Mouse (Mus musculus): Measurements from ENCODE around the gene 1700001K19Rik.
"Not testable (repeated sequence)": the region's sequence is repeated elsewhere in the genome, so short reads cannot be mapped to it uniquely, and the experiment has no call there.

1700001K19Rik gene

DNA sequence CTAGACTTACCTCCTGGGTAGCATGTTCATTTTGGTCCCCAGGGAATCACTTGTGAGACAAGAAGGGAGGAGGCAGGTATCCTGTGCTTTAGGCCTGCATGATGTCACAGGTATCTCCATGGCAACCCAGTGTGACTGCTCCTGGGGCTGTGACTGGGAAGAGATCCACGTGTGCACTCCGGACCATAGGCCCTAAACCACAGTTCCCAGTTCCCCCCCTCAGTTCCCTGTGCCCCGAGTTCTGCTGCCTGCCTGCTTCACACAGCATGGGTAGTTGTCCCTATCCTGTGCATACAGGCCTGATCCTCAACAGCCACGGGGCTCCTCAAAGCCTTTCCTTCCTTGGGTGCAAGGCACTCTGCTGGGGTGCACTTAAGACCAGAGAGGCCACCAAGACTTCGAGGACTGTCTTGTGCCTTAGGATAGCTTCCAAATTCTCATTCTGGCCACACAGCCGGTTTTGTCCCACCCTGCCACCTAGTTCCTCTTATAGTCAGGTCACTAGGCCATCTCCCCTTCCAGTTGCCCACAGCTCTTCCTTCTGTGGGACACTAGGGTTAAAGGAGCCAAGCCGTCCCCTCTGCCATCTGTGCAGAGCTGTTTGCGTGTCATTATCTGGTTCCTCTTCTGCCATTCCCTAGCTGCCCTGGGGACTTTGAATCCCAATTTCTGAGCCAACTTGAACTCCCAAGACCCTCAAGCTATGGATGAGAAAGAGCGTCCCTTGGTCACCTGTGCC lies at the start of gene 1700001K19Rik:
1700001K19Rik (minus strand) TSS at position 59 of the 739 bp plus-strand sequence.
- DNase-seq (ENCODE audit: low spot score) = no peak

- no peak for DNase-seq (ENCODE audit: low spot score)
These were observed 44.0 kb upstream of the 1700001K19Rik start for GRCm38 (mm10) chr12:110726428-110726827.

GRCm38 (mm10) chr12:110725489-110725888 lies 43.1 kb upstream of the 1700001K19Rik start:
- DNase-seq (ENCODE audit: low spot score) = no peak

- no peak for DNase-seq (ENCODE audit: low spot score)
These were observed 42.6 kb upstream of the 1700001K19Rik start for GRCm38 (mm10) chr12:110725051-110725450.

DNA sequence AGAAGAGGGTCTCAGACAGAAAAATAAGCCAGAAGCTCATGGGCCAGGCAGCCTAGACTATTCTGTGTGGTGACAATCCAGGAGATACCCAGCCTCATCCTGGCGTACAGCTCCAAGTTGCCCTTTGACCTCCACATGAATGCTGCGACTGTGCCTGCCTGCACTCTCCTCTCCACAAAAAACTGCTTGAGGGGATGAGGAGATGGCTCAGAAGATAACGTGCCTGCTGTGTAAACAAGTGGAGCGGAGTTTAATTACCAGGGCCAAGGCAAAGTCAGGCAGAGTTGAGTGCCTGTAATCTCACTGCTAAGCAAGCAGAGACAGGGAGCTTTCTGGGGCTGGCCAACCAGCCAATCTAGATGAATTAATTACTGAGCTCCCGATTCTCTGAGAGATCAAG lies 33.6 kb upstream of the 1700001K19Rik start:
- no peak for DNase-seq (ENCODE audit: low spot score)

- DNase-seq (ENCODE audit: low spot score) = no peak
These were observed 31.8 kb upstream of the 1700001K19Rik start for GRCm38 (mm10) chr12:110714215-110714614.

DNA sequence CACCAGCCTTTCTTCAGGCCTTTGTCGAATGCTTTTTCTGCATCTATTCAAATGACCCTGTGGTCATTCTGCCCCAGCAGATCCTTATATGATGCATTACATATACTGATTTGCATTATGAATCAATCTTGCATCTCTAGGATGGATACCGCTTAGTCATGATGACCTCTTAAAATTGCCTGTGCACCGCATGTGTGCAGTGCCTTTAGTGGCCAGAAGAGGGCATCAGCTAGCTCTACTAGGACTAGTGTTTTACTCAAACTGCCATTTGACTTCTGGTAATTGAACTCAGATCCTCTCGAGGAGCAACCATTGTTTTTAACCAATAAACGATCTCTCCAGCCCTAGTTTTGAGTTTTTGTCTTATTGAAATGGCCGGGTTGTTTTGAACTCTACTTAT lies 31.4 kb upstream of the 1700001K19Rik start:
- DNase-seq (ENCODE audit: low spot score) = no peak

GRCm38 (mm10) chr12:110711270-110711669 lies 28.9 kb upstream of the 1700001K19Rik start:
- DNase-seq (ENCODE audit: low spot score) = no peak

DNA sequence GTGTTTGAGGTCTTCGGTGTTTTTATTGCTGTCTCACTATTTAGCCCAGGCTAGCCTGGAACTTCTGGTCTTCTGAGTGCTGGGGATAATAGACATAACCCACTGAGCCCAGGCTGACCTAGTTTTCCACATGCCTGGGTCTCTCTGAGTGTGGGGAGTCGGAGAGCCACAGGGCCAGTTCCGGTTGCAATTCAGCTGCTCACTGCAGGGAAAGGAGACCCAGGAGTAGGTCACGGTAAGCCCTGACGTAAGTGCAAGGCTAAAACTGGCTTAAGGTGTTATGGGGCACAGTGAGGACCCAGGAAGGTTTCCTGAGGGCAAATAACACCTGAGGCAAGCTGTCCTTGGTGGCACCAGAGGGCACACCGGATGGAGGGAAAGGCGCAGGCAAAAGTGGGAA lies 25.0 kb upstream of the 1700001K19Rik start:
- DNase-seq (ENCODE audit: low spot score) = no peak

DNA sequence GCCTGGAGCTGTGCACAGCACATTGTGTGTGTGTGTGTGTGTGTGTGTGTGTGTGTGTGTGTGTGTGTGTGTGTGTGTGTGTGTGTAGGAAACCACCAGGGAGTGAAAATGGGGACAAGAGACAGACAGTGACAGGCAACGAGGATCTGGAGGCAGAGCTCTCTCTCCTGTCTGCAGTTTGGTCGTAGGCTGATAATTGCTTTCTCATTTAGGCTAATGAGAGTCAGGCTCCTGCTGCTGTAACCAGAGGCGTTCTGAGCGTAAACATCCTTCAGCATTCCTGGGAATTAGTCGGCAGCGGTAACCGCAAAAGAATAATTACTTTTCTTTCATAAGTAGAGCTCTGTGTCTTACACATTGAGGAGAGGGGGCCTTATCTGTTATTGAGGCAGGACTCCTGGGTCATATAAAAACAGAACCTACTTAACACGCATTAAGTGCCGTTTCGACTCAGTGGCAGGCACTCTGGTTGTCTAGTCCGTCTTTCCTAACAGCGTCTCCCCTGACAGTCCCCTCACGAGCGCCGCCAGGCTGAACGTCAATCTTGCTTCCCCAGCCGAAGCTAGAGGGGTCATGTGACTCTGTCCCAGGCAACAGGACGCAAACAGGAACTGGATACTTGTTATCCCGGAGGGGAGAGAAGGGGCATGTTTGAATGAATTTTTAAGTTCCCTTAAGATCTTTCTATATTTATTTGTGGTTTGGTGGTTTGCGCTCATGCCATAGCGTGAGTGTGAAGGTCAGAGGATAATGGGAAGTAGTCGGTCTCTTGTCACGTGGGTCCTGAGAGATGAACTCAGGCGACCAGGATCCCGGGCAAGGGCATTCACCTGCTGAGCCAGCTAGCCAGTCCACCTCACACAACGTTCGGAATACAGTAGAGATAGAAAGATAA lies 24.2 kb upstream of the 1700001K19Rik start:
- DNase-seq (ENCODE audit: low spot score) = peak; percentile 68

DNA sequence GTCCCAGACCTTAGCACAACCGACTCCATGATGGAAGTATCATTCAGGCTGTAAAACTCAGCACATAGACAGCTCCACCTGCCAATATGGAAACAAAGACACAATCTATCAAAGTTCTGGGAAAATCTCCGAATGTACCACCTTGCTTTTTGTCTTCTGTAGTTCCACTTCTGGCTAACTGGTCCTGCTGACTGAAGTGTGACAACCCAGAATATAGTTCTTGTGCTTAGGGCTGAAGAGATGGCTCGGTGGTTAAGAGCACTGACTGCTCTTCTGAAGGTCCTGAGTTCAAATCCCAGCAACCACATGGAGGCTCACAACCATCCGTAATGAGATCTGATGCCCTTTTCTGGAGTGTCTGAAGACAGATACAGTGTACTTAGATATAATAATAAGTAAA lies 23.0 kb upstream of the 1700001K19Rik start:
- DNase-seq (ENCODE audit: low spot score) = not testable (repeated sequence)

DNA sequence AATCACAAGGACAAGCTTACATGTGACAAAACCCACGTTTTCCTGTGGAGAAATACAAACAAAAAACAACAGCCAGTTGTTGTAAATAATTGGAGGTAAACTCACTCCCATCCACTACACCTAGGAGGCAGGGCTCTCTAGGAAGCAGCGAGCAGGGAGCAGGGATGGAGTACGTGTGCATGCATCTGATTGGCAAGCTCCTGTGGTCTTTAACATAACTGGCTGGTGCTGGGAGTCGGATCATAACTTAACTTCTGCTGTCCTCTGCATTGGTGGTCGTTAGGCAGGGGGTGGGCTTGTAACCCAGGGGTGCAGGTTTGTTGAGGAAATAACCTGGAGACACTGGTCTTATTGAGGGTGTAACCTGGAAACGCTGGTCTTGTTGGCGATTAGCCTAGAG lies 21.3 kb upstream of the 1700001K19Rik start:
- no peak for DNase-seq (ENCODE audit: low spot score)

GRCm38 (mm10) chr12:110703008-110703471 lies 20.6 kb upstream of the 1700001K19Rik start:
- peak; percentile 83 for DNase-seq (ENCODE audit: low spot score)

DNA sequence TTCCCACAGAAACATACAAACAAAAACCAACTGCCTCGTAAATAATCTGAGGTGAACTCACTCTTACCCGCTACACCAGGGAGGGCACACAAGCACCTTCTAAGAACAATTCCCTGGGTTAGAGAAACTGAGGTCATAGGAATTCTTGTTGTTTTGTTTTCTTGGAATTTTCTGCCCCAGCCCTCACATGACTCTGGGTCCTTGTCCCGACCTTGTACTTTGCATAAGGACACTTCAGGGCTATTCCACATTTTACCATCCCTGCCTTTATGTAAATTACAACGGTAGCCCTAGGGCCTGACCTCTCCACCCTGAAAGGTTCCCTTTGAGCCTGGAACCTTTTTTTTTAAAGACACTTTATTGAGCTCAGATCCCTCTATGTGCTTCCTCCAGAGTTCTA lies 20.1 kb upstream of the 1700001K19Rik start, which contains the start of gene Hsp90aa1:
Hsp90aa1 (minus strand) TSS at position 173 of the 400 bp plus-strand sequence.
- DNase-seq (ENCODE audit: low spot score) = no peak

GRCm38 (mm10) chr12:110701363-110701762 lies 18.9 kb upstream of the 1700001K19Rik start:
- not testable (repeated sequence) for DNase-seq (ENCODE audit: low spot score)

DNA sequence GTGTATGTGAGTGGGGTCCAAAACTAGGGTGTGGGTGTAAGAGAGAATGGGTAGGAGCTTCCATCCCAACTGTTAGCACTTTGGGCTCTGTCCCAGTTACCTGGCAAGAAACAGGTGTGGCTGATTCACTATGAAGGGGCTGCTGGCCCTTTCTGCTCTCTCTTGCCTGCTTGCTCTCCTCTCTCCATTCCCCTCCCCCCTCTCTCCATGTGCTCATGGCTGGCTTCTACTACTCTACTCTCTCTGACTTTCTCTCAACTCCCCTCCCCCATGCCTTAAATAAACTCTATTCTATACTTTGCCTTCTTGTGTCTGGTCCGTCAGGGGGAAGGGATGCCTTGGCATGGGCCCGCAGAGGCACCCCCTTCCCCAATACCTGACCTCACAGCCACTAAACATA lies 18.3 kb upstream of the 1700001K19Rik start:
- DNase-seq (ENCODE audit: low spot score) = no peak

- no peak for DNase-seq (ENCODE audit: low spot score)
These were observed 16.7 kb upstream of the 1700001K19Rik start for GRCm38 (mm10) chr12:110699171-110699547.

- DNase-seq (ENCODE audit: low spot score) = peak; percentile 65
These were observed 16.2 kb upstream of the 1700001K19Rik start for GRCm38 (mm10) chr12:110698523-110699170.

DNA sequence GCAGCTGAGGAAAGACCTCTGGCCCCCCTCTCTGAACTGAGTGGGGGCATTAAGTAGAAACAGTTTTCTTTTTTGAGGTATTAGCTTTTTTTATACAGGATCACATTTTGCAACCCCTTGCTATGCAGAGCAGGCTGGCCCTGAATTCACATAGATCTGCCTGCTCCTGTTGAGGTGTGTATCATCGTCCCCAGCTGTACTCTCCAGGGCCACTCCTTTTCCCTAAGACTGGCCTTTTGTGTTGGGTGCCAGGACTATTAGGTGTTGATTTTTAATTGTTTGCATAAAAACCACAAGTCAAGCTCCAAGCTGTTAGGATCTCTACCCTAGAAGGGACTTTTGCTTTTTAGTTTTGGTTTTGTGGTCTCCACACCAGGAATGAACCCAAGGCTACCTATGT lies 15.7 kb upstream of the 1700001K19Rik start:
- no peak for DNase-seq (ENCODE audit: low spot score)

- no peak for DNase-seq (ENCODE audit: low spot score)
These were observed 15.0 kb upstream of the 1700001K19Rik start for GRCm38 (mm10) chr12:110697457-110697856.

DNA sequence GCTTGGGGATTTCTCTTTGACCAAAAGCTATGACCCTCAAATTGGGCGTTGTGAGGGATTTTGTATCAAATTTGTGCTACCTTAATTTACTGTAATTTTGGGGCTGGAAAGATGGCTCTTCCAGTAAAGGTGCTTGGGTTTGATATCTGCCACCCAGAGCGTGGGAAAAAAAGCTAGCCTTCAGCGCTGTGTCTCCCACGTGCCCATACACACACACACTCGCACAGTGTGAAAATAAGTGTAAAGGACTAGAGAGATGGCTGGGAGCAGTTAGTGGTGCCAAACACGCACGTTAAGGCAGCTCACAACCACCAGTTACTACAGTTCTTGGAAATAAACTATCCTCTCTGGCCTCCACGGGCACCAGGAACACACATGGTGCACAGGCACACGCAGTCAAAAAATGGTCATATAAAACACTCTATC lies 14.6 kb upstream of the 1700001K19Rik start:
- DNase-seq (ENCODE audit: low spot score) = no peak

All from c-Kit-positive CD71-positive TER-119-positive erythroid progenitor cells, embryonic 14.5 days (primary cell).